Mouse (Mus musculus) frontal cortex, adult 2 months (tissue): ENCODE measurements around the gene Gucy2d. TPM values are rescaled to one million over a fixed set of nuclear protein-coding genes. Genes with fewer than 3 reads are reported as not detected.
A peak's percentile ranks its signal among the peaks of the same experiment; 100 is the strongest.

Source experiments
- DNase-seq, 2 experiments: peaks; one replicate each; pipeline ENCODE4 v3.0.0; 2022; ENCODE audit warnings: low spot score in 1 of 2; ENCODE audit errors: extremely low spot score in 1 of 2
- polyA plus RNA-seq: library from polyadenylated mRNA; depleted of rRNA; stranded (reverse); fragments of >200 nt; gene quantifications from 2 replicates; pipeline ENCODE4 v1.2.3, GENCODE M21; 2012; rRNA removed

Gucy2d gene
- polyA plus RNA-seq, result not detected in 2 replicates

DNA sequence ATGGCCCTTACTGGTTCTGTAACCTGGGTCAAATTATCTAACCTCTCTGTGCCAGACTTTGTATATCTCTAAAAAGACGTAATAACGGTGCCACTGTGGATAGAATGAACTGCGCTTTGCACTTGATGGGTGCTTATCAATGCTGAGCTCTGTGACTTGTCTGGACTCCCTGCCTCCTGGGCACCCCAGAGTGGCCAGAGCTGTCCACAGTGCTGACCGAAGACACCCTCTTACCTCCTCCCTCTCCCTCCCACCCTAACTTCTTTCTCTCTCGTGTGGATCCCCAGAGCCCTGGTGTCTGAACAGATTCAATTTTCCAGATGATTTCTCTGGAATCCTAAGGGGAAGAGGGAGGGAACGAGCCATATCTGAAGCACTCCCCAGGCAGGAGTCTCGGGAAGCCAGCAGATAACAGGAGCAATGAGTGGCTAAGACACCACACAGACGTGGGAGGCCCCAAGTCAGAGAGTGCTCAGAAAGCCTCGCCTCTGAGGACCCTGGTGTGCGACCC, at the start of gene Gucy2d:
Gucy2d (plus strand) TSS at position 461 of the 511 bp plus-strand sequence.
- DNase-seq, result no peak

DNA sequence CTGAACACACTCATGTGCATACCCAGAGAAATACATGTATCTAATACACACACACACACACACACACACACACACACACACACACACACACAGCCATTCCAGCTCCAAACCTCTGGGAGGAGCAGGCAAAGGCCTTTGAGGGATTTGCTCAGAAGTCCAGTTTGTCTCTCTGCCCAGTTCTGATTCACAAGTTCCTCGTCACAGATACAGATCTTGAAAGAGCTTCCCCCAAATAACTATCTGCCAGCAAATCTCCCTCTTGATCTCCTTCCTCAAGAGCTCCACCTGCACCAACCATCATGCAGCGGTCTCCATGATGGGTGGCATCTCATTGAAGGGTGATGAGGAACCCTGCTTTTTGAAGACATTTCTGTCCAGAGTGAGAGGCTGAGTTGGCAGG, 49.7 kb upstream of the Gucy2d start:
- no peak for DNase-seq

DNA sequence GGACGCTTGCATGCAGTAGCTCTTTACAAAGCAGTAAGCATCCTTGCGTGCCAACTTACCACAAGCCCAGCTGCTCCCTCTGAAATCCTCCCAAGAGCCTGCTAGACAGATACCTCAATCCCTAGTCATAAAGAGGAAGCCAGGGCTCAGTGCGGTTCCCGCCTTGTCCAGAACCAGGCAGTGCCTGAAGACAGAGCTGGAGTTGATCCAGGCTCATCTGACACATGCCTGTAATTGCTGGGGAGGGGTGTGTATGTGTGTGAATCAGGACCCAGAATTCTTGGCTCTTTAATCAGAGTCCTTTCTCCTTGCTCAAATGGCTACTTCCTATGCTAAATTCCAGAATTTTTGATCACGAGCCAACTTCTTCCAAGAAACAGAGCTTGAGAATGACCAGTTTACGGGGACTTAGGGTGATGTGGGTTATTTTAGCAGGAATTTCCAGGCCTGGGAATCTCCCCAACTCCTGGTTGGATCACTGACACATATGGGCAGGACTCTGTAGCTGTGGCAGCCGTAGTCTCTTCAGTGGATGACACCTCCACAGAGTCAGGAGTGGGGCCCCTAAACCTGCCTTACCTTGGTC, 48.8 kb upstream of the Gucy2d start:
- DNase-seq, result no peak

DNA sequence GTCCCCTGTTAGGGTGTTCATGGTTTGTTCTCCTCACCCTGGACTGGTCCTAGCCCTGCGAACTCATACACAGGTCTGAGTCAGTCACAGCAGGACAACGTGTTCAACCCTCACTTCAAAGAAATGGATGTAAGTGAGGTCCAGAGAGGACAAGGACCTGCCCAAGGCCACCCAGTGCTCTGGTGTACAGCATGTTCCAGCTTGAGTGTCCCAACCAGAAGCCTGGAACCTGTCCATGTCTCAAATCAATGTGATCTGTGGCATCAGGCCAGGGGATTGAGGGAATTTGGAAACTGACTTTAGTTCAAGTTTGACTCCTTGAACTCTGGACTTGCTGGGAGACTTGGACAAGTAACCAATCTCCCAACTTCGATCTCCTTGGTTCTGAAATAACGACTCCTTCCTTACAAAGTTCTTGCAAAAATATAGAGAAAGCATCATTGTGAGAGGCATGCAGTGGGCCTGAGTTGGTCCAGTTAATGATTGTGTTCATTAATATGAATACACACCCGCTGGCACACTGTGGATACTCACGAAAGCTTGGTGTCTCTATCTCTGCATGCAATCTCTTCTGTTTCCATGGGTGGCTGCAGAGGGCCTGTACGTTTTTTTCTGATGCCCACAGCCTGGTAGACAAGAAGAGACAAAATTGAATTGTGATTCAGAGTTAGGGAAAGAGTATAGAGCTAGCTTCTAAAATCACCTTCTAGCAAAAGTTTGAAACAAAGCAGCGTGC, 47.6 kb upstream of the Gucy2d start:
- no peak for DNase-seq

DNA sequence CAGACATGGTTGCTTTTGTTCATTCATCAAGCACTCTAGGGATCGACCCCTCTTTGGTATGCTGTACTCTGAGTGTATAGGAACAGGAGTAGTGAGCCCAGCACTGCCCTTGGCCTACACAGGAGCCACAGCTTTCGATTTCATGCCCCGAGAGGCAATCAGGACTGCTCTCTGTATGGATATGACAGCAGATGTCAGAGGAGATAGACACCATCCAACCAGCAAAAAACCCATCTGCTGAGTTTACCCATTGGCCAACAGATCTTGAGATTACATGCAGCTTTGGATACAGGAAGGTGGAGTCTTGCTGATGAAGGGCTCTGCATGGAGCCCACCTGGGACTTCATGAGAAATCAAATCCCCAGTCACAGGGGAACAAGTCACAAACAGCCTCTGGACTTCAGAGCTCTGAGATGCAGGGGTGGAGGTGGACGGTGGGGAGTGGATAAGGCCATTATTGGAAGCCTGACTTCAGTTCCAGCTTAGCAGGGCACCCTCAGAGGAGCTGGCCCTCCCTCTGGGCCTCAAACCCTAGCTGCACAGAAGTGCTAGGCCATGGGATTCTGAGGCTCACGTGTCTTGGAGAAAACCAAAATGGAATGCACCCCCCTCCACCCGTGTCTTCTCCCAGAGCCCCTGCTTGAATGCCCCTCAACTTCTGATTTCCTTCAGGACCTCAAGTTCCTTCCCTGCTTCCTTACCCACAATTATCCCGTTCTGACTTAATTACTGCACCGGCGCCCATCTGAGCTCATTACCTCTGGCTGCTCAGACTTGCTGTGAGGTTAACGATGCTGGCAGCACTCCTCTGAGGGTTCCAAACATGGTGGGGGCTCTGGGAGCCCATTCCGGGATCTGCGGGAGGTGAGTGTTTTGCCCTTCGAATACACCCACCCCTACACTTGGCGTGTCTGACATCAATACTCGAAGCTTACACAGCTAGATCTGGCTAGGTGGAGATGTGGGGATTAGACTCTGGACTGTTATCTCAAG, 37.3 kb upstream of the Gucy2d start:
- no peak for DNase-seq

DNA sequence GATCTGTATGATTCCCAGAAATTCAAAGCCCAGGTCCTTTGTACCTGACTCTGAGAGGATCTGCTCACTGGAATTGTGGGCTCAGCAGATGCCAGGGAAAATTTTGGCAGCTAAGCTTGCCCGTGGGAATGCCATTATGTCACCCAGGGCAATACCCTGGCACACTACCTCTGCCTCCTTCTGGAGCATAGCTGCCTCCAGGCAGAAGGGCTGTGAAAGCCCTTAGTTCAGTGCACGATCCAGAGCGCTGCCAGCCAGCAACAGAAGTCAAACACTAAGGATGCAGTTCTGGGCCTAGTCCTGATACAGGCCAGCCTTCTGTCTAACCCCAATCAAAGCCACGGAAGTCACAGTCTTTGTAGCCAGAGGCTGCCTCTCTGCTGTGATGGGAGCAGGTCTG, 36.2 kb upstream of the Gucy2d start:
- no peak for DNase-seq

DNA sequence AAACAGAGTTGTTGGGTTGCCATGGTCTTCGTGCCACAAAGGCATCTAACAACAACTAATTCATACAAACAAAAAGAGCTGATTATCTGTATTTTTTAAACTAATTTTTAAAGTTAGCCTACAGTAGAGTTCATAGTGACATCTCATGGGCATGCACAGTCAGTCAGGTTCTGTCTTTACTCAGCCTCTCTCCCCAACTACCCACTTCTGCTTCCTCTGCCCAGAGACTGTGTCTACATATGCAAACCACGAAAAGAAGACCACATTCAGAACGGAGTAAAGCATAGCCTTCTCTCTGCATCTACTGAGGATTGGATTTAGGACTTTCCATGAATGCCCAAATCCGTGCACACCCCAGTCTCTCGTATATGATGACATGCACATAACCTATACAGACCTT, 32.6 kb upstream of the Gucy2d start:
- no peak for DNase-seq

DNA sequence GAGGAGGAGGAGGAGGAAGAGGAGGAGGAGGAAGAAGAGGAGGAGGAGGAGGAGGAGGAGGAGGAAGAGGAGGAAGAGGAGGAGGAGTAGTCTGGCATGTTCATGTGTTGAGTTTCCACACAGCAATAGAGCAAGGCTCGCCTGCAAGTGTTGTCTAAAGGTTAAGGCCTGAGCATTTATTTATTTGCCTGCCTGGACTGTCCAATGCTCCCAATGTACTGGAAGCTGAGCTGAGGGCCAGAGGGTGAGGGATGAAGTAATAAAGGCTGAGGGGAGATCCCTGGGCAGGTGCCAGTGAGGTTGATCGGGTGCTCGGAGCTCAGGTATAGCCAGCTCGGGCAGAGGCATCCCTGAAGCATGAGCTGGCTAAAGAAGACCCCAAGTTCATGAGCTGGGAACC, 27.1 kb upstream of the Gucy2d start:
- DNase-seq, result no peak

DNA sequence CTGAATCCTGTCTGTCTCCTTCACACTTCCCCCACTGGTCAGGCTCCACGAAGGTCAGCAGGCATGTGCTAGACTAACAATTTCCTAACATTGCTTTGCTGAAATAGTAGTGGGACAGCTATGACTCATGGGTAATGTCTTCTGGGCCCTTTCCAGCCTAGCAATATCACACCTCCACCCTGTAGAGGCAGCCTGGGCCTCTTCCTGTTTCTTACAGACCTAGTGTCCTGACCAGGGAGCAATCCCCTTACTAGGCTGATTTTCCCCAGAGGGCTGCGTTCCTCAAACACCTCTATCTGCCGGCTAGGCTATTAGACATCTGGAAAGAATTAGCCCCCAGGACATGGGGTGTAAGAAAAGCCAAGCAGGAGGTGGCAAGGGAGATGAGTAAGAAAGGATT, 24.7 kb upstream of the Gucy2d start:
- DNase-seq, result no peak

DNA sequence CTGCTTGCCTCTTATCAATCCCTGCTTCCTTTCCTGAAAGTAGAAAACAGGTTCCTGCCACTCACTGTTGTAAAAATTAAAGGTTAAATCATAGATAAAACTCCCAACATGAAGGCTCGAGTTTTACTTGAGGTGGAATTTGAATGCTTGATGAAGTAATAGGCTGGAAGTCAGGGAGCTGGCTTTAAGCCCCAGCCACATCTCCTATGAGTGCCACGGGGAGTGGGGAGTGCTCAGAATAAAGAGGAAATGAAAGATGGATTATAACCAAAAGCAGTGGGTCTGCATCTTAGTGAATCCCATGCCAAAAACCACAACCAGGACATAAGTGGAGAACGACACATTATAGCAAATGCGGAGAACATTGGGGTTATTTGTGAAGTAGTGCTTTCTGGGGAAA, 24.2 kb upstream of the Gucy2d start:
- no peak for DNase-seq

DNA sequence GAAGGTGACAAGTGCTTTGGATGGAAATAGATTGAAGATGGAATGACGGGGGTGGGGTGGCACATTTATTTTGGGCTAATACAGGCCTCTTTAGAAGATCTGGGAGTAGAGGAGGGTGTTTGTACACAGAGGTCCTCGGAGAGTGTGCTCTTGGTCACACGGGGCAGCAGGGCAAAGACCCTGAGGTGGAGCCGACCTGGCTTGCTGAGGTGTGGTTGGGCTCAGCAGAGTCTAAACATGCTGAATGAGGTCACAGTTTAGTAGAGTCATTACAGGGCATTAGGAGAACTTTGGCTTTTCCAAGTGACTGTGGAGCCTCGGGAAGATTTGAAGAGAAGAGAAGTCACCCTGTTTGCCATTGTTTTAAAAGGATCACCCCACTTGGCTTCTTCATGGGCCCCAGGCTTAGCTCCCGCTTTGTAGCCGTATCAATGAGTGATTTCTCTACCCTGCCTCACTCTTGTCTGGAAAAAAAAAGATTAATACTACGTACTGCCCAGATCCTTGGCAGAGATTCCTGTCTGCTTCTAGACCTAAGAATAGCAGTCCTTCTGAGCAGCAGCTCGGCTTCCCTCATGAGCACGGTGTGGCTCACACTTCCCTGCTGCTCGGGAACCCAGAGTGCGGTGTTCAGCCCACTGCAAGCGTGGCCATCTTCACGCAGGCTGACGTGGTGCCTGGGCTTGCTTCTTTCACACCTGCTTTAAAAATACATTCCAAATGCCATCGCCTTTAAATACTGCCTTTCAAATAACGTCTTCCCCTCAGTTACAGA, 22.0 kb upstream of the Gucy2d start:
- peak; percentile 63 to 76 for DNase-seq

DNA sequence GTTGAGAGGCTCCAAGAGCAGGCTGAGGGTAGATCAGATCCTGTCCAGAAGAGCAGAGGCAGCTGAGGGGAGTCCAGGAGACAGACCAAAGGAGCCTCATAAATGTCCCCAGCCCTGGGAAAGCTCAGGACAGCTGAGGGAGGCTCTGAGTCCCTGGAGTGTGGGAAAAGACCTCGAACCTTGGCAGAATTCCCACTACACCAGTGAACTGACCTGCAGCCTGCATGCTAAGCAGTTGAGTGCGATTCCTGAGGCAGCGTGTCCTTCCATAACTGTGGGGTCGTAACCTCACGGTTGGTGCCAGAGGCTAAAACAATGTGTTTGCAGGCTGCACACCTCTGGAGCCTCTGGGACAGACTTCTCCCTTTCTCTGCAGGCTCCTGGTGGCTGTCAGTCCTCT, 20.9 kb upstream of the Gucy2d start:
- no peak for DNase-seq

DNA sequence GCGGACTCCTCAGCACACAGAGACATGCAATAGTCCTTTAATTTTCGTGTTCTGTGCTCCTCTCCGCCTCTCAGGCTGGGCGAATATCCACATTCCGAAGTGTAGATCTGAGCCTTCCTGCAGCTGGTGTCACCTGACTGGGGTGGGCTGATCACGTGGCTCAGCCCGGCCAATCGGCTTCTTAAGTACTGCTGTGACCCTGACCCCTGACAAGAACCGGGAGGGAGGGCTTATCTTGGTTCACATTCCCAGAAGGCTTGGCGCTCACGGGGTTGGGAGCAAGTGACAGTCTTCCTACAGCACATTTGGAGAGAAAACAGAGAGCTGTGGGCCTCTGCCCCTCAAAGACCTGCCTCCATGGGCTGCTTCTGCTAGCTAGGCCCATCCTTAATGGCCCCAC, 16.7 kb upstream of the Gucy2d start:
- no peak for DNase-seq

DNA sequence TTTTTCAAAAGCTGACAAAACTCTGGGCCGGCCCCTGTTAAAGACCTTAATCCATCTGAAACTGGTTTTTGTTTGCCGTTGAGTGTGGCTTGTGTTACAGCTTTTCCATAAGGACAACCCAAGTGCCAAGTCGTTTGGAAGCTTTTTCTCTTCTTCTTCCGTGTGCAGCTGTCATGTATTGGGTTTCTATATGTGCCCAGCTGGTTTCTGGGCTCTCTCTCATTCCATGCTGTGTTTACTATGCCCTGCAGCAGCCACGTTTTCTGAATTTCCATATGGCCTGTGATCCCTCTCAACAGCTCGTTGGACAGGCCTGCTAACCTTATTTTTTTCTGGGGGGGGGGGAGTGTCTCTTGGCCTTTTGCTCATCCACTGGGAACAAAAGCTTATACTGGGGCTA, 15.8 kb upstream of the Gucy2d start:
- DNase-seq, result no peak

DNA sequence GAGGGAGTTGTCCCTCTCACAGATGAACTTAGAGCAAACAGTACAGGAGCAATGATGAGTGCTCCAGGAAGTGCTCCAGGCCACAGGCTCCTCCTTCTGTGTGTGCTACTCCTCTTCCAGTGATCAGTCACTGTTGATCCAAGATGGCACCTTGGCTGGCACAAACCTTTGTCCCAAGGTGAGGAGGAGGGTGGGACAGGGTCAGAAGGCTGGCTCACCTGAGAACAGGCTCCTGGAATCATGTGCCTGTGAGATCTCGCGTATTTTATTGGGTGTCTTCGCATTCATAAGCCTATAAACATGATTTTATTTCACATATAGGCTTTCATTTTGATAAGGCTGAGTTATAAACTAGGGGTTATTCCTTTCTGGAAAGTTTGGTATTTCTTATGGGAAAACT, 14.7 kb upstream of the Gucy2d start:
- DNase-seq, result no peak

DNA sequence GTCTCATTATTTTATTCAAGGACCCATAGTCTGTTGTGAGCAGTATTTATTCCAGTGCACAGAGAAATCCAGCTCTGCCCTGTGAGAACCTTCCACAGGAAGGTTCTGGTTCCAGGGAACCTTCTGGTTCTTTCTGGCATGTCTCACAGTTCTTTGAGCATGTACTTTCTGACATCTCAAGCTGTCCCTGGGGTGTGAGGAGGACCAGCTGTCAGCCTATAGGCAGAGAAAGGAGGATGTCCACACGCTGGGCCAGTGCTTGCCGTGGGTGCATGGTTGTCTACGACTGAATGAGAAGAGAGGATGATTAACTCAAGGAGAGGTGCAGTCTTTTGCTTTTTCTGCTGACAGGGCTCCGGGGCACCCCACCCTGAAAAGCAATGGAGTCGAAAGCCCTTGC, 13.6 kb upstream of the Gucy2d start:
- DNase-seq, result no peak

DNA sequence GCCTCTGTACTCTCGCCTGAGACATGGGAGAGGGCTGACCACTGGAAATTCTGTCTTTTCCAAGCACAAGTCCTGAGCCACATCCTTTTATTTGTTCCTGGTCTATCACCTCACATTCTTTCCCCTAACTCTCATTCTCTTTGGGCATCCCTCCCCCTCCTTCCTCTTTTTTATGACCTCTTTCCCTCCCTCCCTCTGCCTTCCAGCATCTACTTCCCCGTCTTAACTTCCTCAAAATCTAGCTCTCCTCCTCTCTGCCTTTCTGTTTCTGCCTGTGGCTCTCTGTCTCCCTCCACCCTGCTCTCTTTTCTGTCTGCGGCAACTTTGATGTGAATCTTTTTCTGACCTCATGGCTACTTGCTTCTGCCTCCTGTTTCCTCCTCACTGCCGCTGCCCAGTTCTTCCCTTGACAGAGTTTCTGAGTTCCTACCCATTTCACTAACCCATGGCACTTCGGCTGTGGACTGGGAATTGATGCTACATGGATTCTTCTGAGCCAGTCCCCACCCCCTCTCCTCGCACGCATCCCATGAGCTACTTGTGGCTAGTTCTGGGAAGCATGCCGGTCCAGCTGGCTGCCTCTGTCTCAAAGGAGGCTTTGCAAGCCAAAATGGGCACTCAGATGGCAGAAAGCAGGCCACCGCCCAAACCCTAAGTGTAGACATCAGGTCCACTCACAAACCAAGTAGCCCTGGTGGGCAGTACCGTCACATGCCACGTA, 12.9 kb upstream of the Gucy2d start:
- DNase-seq, result no peak

DNA sequence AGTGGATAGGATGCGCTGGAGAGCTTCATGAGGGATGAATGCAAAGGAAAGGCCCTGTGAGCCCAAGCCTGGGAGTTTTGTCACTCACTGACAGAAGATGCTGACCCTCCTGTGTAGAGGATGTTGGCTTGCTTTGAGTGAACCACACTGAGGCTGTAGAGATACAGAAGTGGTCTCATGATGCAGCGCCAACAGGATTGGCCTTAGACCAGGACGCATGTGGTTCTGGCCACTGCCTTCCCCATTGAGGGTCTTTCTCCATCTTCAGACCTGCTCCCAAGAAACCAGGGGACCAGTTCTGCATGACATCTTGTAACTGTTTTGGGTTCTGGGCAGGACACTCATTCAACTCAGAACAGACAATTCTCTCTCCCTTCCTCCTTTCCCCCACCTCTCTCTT, 10.6 kb upstream of the Gucy2d start:
- DNase-seq, result no peak

DNA sequence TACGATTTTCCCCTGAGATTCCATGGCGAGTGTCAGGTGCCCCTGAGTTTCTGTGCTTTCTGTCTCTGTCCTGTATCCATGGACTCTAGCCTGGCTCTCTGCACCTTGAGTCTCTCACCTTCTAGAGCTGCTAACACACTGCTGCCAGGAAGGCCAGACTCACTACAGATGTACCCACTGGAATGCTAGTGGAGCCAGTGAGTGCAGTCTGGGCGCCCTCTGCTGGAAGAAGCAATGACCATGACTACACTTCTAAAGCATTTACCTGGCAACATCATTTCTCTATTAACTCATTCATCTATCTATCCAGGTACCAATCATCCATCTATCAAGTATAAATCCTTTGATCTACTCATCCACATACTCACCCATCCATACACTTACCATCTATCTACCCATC, 9.4 kb upstream of the Gucy2d start:
- DNase-seq, result peak; percentile 44 to 85

DNA sequence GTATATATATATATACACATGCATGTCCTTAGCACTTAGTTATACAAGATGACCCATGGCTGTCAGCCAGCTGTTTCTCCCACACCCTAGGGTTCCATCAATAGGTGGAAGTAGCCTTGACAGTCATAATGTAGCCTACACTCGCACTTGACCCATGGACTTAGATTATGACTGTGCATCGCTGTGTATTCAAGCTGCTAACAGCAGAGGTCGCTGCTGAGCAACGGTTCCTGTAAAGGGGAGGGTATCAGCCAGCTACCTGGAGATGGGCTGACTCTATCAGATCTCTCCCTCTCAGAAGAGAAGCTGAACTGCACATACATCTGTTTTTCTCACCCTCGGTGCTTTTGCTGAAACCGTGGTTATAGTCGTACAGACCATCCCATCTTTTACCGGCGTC, 2.6 kb upstream of the Gucy2d start:
- peak in 1 of 2 experiments; percentile 48 for DNase-seq
